Mouse (Mus musculus) forebrain, embryonic 12.5 days (tissue): ENCODE measurements around the gene Usp49. TPM values are rescaled to one million over a fixed set of nuclear protein-coding genes. Genes with fewer than 3 reads are reported as not detected.
"Not testable (repeated sequence)": the region's sequence is repeated elsewhere in the genome, so short reads cannot be mapped to it uniquely, and the experiment has no call there.

Source experiments
- ATAC-seq: fragments of 200-750 bp; cut with Nextera tagmentation; 2 replicates; pipeline ENCODE4 v1.8.0; 2017; ENCODE audit warnings: moderate TSS enrichment; ENCODE audit not compliant: low FRiP score
- H3K27ac ChIP-seq: fragments of 300-500 bp; sonication (generic); 2 replicates; pipeline ENCODE4 v1.5.1; 2016; ENCODE audit warnings: mild to moderate bottlenecking
- H3K27me3 ChIP-seq: fragments of 300-500 bp; sonication (generic); 2 replicates; pipeline ENCODE4 v1.6.1; 2016; ENCODE audit warnings: mild to moderate bottlenecking
- H3K36me3 ChIP-seq: fragments of 300-500 bp; sonication (generic); replicated peaks from 2 replicates; pipeline ENCODE4 v1.6.1; 2016; ENCODE audit warnings: mild to moderate bottlenecking
- H3K4me1 ChIP-seq: fragments of 300-500 bp; sonication (generic); 2 replicates; pipeline ENCODE4 v1.6.1; 2016
- H3K4me2 ChIP-seq: fragments of 300-500 bp; sonication (generic); 2 replicates; pipeline ENCODE4 v1.6.1; 2016; ENCODE audit warnings: mild to moderate bottlenecking, moderate library complexity
- H3K4me3 ChIP-seq: fragments of 300-500 bp; sonication (generic); replicated peaks from 2 replicates; pipeline ENCODE4 v1.5.1; 2016; ENCODE audit warnings: mild to moderate bottlenecking
- H3K9ac ChIP-seq: fragments of 300-500 bp; sonication (generic); 2 replicates; pipeline ENCODE4 v1.6.1; 2016; ENCODE audit warnings: mild to moderate bottlenecking
- H3K9me3 ChIP-seq: fragments of 300-500 bp; sonication (generic); 2 replicates; pipeline ENCODE4 v1.6.1; 2016
- WGBS: fragments of 180-500 bp; shearing (Covaris S2); methylation state at CpG from one replicate; pipeline ENCODE4 v1.1.7; 2016; 5-methylcytosine and 5-hydroxymethylcytosine counted together
- polyA plus RNA-seq: library from polyadenylated mRNA; unstranded; fragments of >200 nt; fragmentation: Nextera tagmentation; extraction: Ambion mirVana; gene quantifications from 2 replicates; pipeline ENCODE4 v1.2.1, GENCODE M21; 2016

Gene Usp49
- polyA plus RNA-seq, 1 experiment from 2014 or later, result 12.2 TPM

- peaks cover 13% of the 10 kb centered on the region for H3K4me1 ChIP-seq
- no peak overlapping the region for H3K4me3 ChIP-seq
- no peak overlapping the region for H3K4me2 ChIP-seq
- peaks cover 40% of the 10 kb centered on the region for H3K36me3 ChIP-seq
- no peaks in the 10 kb centered on the region for H3K27me3 ChIP-seq
- H3K9ac ChIP-seq, result no peak overlapping the region
- 95% methylated on average over 8 of the region's 8 CpGs for WGBS
- no peak for ATAC-seq
- no peaks in the 10 kb centered on the region for H3K9me3 ChIP-seq
- no peak overlapping the region for H3K27ac ChIP-seq
Observed at GRCm38 (mm10) chr17:47616119-47616518, 14.4 kb upstream of the Usp49 start.

DNA sequence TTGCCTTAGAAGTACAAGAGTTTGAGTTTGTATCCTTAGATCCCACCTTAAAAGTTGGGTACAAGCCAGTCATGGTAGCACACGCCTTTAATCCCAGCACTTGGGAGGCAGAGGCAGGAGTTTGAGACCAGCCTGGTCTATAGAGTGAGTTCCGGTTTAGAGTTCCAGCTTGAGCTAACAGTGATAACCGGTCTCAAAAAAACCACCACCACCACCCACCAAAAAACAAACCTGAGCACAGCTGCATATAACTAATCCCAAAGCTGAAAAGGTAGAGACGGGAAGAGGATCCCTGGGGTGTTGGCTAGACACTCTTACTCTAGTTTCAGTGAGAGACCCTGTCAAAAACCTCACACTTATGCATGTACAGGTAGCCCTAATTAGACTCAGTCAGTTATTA is 13.8 kb upstream of the Usp49 start:
- Histone ChIP-seq H3K4me3 (no peak overlapping the region), H3K27ac (no peak overlapping the region), H3K27me3 (no peaks in the 10 kb centered on the region), H3K4me1 (peaks cover 13% of the 10 kb centered on the region), H3K9me3 (no peaks in the 10 kb centered on the region), H3K4me2 (no peak overlapping the region), H3K36me3 (peaks cover 46% of the 10 kb centered on the region), H3K9ac (no peak overlapping the region)
- WGBS, result 90% methylated on average over 4 of the region's 4 CpGs
- no peak for ATAC-seq

DNA sequence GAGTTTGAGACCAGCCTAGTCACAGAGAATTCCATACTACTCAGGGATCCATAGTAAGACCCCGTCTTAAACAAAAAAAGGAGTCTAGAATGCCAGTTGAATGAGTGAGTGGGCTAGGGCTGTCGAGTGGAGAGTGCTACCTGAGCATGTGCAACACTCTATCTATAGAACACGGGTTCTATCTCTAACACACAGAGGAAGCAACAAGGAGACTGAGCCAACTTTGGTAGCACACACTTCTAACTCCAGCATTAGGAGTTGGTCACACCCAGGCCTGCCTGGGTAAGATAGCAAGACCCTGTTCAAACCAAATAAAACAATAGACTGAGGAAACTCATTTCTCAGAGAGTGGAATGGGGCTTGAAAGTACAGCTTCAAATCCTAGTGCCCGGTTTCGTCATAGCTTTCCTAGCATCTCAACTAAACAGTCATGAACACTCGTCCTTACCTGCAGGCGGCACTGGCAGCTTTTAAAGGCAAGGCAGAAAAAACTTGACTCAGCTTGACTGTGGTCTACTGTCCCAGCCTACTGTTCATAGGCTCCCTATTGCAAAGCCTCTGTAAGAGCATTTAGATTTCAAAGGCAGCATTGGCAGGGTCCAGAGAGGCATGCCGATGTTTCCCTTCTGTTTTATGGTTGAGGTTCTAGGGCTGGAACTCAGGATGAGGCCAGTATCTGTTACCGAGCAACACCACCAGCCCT is 12.7 kb upstream of the Usp49 start:
- H3K9ac ChIP-seq, result no peak overlapping the region
- peaks cover 3% of the 10 kb centered on the region for H3K4me1 ChIP-seq
- WGBS, result 91% methylated on average over 9 of the region's 9 CpGs
- ATAC-seq, result no peak
- no peaks in the 10 kb centered on the region for H3K27me3 ChIP-seq
- no peaks in the 10 kb centered on the region for H3K9me3 ChIP-seq
- H3K4me2 ChIP-seq, result no peak overlapping the region
- no peak overlapping the region for H3K27ac ChIP-seq
- no peak overlapping the region for H3K4me3 ChIP-seq
- H3K36me3 ChIP-seq, result peaks cover 57% of the 10 kb centered on the region

GRCm38 (mm10) chr17:47618556-47619311 is 11.8 kb upstream of the Usp49 start:
- 92% methylated on average over 13 of the region's 13 CpGs for WGBS

DNA sequence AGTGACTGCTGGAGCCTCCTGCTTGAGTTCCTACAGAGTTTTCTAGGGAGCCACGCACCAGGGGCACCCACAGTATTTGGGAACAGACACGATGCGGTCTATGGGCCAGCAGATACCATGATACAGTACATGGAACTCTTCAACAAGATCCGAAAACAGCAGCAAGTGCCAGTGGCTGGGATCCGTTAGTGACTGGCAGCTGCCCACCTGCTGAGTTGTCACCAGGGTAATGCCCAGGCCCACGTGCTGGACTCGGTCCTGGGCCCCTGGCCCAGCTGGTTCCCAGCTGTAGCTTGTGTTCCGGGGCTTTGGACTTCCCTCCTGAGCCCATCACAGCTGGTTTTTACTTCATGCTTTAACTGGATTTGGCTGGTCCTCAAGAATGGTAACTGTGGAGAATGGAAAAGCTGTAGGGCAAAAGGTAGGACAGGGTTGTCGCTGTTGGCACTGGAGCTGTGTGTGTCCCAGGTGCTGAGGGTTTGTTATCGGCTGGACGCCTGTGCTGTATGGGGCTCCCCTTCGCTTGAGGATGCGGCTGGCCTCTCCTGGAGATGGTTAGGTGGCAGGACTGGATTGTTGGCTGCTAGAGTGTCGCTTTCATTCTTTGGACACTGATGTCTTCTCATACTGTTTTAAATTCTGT is 7.5 kb upstream of the Usp49 start:
- H3K9me3 ChIP-seq, result no peaks in the 10 kb centered on the region
- H3K4me1 ChIP-seq, result peaks cover 2% of the 10 kb centered on the region; the same call in 1 of the 2 replicates
- H3K36me3 ChIP-seq, result peaks cover 58% of the 10 kb centered on the region
- no peak for ATAC-seq
- H3K4me2 ChIP-seq, result no peak overlapping the region
- 95% methylated on average over 14 of the region's 14 CpGs for WGBS
- no peak overlapping the region for H3K4me3 ChIP-seq
- no peaks in the 10 kb centered on the region for H3K27me3 ChIP-seq
- no peak overlapping the region for H3K9ac ChIP-seq
- H3K27ac ChIP-seq, result no peak overlapping the region

More at GRCm38 (mm10) chr17:47618556-47619311, 11.8 kb upstream of the Usp49 start:
- peaks cover 66% of the 10 kb centered on the region for H3K36me3 ChIP-seq
- H3K4me3 ChIP-seq, result no peak overlapping the region
- no peaks in the 10 kb centered on the region for H3K9me3 ChIP-seq
- no peak for ATAC-seq
- no peak overlapping the region for H3K27ac ChIP-seq
- no peak overlapping the region for H3K4me2 ChIP-seq
- no peak overlapping the region for H3K9ac ChIP-seq
- no peaks in the 10 kb centered on the region for H3K4me1 ChIP-seq
- H3K27me3 ChIP-seq, result no peaks in the 10 kb centered on the region

DNA sequence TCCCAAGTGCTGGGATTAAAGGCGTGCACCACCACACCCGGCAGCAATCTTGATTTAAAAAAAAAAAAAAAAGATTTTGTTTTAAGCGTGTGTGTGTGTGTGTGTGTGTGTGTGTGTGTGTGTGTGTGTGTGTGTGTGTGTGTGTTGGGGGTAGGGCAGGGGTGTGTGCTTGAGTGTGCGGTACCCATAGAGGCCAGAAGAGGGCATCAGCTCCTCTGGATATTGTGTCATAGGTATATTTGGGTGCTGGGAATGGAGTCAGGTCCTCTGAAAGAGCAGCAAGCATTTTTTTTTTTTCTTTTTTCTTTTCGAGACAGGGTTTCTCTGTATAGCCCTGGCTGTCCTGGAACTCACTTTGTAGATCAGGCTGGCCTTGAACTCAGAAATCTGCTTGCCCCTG is 5.9 kb upstream of the Usp49 start:
- H3K9ac ChIP-seq, H3K27me3 ChIP-seq, ATAC-seq, H3K9me3 ChIP-seq, H3K4me3 ChIP-seq, H3K27ac ChIP-seq, H3K4me2 ChIP-seq: not testable (repeated sequence)
- H3K36me3 ChIP-seq, result peaks cover 49% of the 10 kb centered on the region
- peaks cover 11% of the 10 kb centered on the region for H3K4me1 ChIP-seq
- 100% methylated on average over 5 of the region's 5 CpGs for WGBS

DNA sequence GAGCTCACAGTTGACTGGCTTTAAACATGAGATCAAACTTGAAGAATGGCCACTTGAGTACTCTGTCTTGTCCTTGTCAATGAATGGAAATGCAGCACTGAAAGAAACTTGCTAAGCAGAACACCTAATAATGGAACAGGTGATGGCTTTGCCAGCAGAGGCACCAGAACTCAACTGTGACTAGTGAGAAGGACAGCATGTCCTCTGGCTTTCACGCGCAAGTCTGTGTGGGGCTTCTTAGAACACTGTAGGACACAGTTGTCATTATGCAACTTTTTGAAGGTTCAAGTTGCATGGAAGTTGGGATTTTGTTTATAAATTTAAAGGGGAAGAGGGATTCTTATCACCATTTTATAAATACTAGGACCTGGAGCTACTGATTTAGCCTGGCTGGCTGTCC is 5.4 kb upstream of the Usp49 start:
- H3K4me3 ChIP-seq, result no peak overlapping the region
- no peak overlapping the region for H3K4me2 ChIP-seq
- peaks cover 44% of the 10 kb centered on the region for H3K36me3 ChIP-seq
- no peaks in the 10 kb centered on the region for H3K9me3 ChIP-seq
- ATAC-seq, result no peak
- no peak overlapping the region for H3K27ac ChIP-seq
- peaks cover 11% of the 10 kb centered on the region for H3K4me1 ChIP-seq
- H3K9ac ChIP-seq, result no peak overlapping the region
- 99% methylated on average over 2 of the region's 2 CpGs for WGBS
- no peaks in the 10 kb centered on the region for H3K27me3 ChIP-seq

DNA sequence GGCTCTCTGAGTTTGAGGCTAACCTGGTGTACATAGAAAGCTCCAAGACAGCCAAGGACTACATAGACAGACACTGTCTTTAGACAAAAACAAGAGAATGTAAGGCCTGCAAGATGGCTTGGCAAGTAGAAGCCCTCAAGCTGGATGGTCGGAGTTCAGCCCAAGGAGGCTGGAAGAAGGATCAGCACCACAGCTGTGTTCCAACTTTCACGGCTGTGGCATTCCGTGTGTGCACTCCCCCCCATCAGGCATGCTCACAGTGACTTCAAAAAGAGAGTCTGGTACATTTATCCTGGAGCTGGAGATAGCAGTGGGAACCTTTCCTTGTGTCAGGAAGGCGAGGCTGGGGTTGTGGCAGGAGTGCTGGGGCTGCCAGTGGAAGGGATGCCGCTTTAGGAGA is 4.5 kb upstream of the Usp49 start:
- H3K36me3 ChIP-seq, result peaks cover 43% of the 10 kb centered on the region
- H3K4me1 ChIP-seq, result peaks cover 18% of the 10 kb centered on the region
- WGBS, result 92% methylated on average over 5 of the region's 5 CpGs
- no peak for ATAC-seq
- no peaks in the 10 kb centered on the region for H3K27me3 ChIP-seq
- no peak overlapping the region for H3K9ac ChIP-seq
- no peak overlapping the region for H3K27ac ChIP-seq
- H3K9me3 ChIP-seq, result no peaks in the 10 kb centered on the region
- no peak overlapping the region for H3K4me2 ChIP-seq
- no peak overlapping the region for H3K4me3 ChIP-seq

GRCm38 (mm10) chr17:47627791-47628190 is 2.7 kb upstream of the Usp49 start:
- no peak for ATAC-seq
- WGBS, result 81% methylated on average over 2 of the region's 2 CpGs
- Histone ChIP-seq H3K27ac (no peak overlapping the region), H3K4me3 (no peak overlapping the region), H3K9me3 (no peaks in the 10 kb centered on the region), H3K4me1 (peaks cover 33% of the 10 kb centered on the region), H3K27me3 (no peaks in the 10 kb centered on the region), H3K9ac (no peak overlapping the region), H3K36me3 (peaks cover 25% of the 10 kb centered on the region), H3K4me2 (0 out of 2 replicates have a peak overlapping the region, but pooled peaks have one; percentile 90)

GRCm38 (mm10) chr17:47628851-47629676 is 1.4 kb upstream of the Usp49 start:
- peak overlapping the region; percentile 95 for H3K27ac ChIP-seq
- peak overlapping the region; percentile 70 for H3K4me3 ChIP-seq
- H3K9me3 ChIP-seq, result no peaks in the 10 kb centered on the region
- peaks cover 13% of the 10 kb centered on the region for H3K36me3 ChIP-seq
- peak; percentile 96 for ATAC-seq
- peaks cover 35% of the 10 kb centered on the region for H3K4me1 ChIP-seq
- WGBS, result 1% methylated on average over 62 of the region's 63 CpGs
- peak overlapping the region; percentile 87 for H3K9ac ChIP-seq
- H3K4me2 ChIP-seq, result peak overlapping the region; percentile 90
- H3K27me3 ChIP-seq, result no peaks in the 10 kb centered on the region

DNA sequence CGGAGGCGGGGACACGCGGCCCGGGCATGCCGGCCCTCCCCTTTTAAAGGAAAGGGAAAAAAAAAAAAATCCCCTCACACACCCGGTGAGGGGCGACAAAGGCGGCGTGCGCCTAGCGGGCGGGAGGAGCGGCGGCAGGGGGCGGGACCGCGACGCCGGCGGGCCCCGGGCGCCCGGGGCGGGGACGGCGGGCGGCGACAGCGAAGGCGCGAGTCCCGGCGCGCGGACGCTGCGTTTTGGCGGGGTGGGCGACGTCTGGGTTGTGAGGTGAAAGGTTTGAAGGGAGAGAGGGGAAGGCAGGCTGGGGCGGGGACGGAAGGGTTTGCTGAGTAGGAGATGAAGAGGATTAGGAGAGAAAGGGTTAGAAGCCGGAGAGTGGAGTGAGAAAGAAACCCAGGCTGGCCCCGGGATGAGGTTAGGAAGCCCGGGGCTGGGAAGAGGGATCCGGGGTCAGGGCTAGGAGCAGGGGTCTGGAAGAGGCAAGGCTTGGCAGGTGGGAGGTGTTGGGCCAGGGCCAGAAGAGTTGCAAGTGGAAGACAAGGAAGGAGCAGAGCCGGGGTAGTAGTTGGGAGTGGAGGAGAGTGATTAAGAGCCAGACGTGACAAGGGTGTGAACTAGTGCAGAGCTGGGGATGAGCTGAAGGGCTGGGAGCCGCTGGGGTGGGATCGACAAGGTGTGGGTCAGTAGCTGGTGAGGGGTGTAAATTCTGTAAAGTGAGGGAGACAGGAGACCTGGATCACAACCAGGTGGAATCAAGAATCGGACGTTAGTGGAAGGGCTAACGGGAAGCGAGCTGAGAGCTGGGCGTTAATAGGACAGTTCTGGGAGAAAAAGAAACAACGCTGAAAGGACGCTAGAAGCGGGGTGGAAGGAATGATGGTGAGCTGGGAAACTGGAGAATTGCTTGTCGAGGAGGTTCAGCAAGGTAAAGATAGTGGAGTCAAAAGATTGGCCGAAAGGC is 493 bp upstream of the Usp49 start:
- ATAC-seq, result peak; percentile 73
- WGBS, result under 1% methylated on average over 60 of the region's 61 CpGs
- Histone ChIP-seq H3K9me3 (no peaks in the 10 kb centered on the region), H3K27ac (peak overlapping the region; percentile 95), H3K36me3 (peaks cover 3% of the 10 kb centered on the region), H3K27me3 (no peaks in the 10 kb centered on the region), H3K9ac (peak overlapping the region; percentile 87), H3K4me1 (peaks cover 38% of the 10 kb centered on the region), H3K4me3 (peak overlapping the region; percentile 70), H3K4me2 (peak overlapping the region; percentile 90)
